8 mouse cellular contexts compared by ENCODE assay signal in genomic region chr9:62373222-62374123, GRCm38 (mm10). TPM values are rescaled to one million over a fixed set of nuclear protein-coding genes. Genes with fewer than 3 reads are reported as not detected.
DNase-seq lines count a peak whose midpoint lies in the region; ATAC-seq and TF ChIP-seq lines count a peak whose summit lies in the region.

No protein-coding gene starts in this region.

- peak; percentile 33; the same call in 1 of the 2 replicates for ATAC-seq in lung, embryonic 14.5 days (ENCODE audit: insufficient read depth)
- ATAC-seq in inflammation-experienced regulatory T-cells, adult 6 months: no peak

- intact Hi-C loops in gastrocnemius, postnatal 14 days (cut with DNase I; ENCODE audit: low total_unique reads): loop anchor here (5.0 kb wide), 1 partner anchor 76 kb away; no protein-coding TSS in a partner anchor

- peaks cover 26% of the 10 kb centered on the region; the same call in 1 of the 2 replicates for H3K4me1 ChIP-seq in lung, embryonic 14.5 days (ENCODE audit: insufficient read depth)

- peak overlapping the region; percentile 31; the same call in 1 of the 2 replicates for H3K27ac ChIP-seq in lung, embryonic 14.5 days (ENCODE audit: low read depth)

- H3K36me3 ChIP-seq in lung, embryonic 14.5 days (ENCODE audit: insufficient read depth): peaks cover 72% of the 10 kb centered on the region

- H3K27me3 ChIP-seq in lung, embryonic 14.5 days (ENCODE audit: insufficient read depth, low read length): no peaks in the 10 kb centered on the region

- WGBS in lung, embryonic 14.5 days: 46% methylated on average over 18 of the region's 18 CpGs

- peak; percentile 52 to 65 for DNase-seq in right cerebral cortex, adult 2 months (ENCODE audit: low spot score in 2 of 2)
- no peak for DNase-seq in right cerebral cortex, adult 18-20 months
- peak; percentile 64 to 68 for DNase-seq in adrenal gland, postnatal 4 days (ENCODE audit: low spot score in 2 of 2)
- peak; percentile 79 for DNase-seq in gastrocnemius, postnatal 14 days
- peak; percentile 74 for DNase-seq in kidney, adult 9 months
- DNase-seq in lung, embryonic 14.5 days: peak; percentile 73
- DNase-seq in spleen, adult 18-20 months: peak; percentile 55 to 81

- H3K9ac ChIP-seq in lung, embryonic 14.5 days: no peak overlapping the region

- H3K9me3 ChIP-seq in lung, embryonic 14.5 days (ENCODE audit: low read depth, low read length): no peaks in the 10 kb centered on the region

- no peak overlapping the region for H3K4me2 ChIP-seq in lung, embryonic 14.5 days

- peak; percentile 90 for TF ChIP-seq CTCF in lung, embryonic 14.5 days (IDR thresholded peaks at IDR 0.05; ENCODE audit: low read depth)

- H3K4me3 ChIP-seq in lung, embryonic 14.5 days (ENCODE audit: low read depth, low read length): no peak overlapping the region

RNA-seq across cellular contexts. Expression of gene Anp32a, which starts 32.4 kb away (rescaled TPM):
- total RNA-seq in adrenal gland, postnatal 4 days (2021): 100 to 1,000 TPM; 437 to 471 TPM
- total RNA-seq in gastrocnemius, postnatal 14 days (2021): 10 to 100 TPM; 73.6 to 76.9 TPM
- 134 and 135 TPM in 2 replicates for polyA plus RNA-seq in lung, embryonic 14.5 days (2014; fragmentation: Nextera tagmentation; extraction: Ambion mirVana)
- 100 to 1,000 TPM in 2 of 3 experiments, 10 to 100 TPM in 1; 81.5 to 158 (median 100) TPM for polyA plus RNA-seq in inflammation-experienced regulatory T-cells, adult 6 months (2017; shearing (Covaris generic))

Comparison
In these comparisons a context has a peak if more than half of its experiments do, and no peak if none do; other contexts are left out.
1. RNA of gene Anp32a, which starts 32.4 kb away (total RNA-seq): 437 to 471 TPM in adrenal gland, postnatal 4 days; 73.6 to 76.9 TPM in gastrocnemius, postnatal 14 days; every median in the first group is over 4 times any median in the second.